Mouse (Mus musculus) midbrain, embryonic 11.5 days (tissue): ENCODE measurements around the gene Stra6l. TPM values are rescaled to one million over a fixed set of nuclear protein-coding genes. Genes with fewer than 3 reads are reported as not detected.

ENCODE experiments used
- ATAC-seq: fragments of 200-750 bp; cut with Nextera tagmentation; 2 replicates; pipeline ENCODE4 v1.8.0; 2017; ENCODE audit warnings: moderate TSS enrichment, moderate library complexity; ENCODE audit not compliant: low FRiP score
- DNase-seq: peaks from one replicate; pipeline ENCODE4 v3.0.0; 2015; ENCODE audit warnings: low spot score; ENCODE audit errors: missing footprints
- H3K27ac ChIP-seq: fragments of 300-500 bp; sonication (generic); 2 replicates; pipeline ENCODE4 v1.5.1; 2014; ENCODE audit warnings: low read depth, low read length
- H3K27me3 ChIP-seq: fragments of 300-500 bp; sonication (generic); 2 replicates; pipeline ENCODE4 v1.6.1; 2014; ENCODE audit warnings: mild to moderate bottlenecking, low read length, moderate library complexity, mixed read lengths; ENCODE audit not compliant: control insufficient read depth, insufficient read depth
- H3K36me3 ChIP-seq: fragments of 300-500 bp; sonication (generic); 2 replicates; pipeline ENCODE4 v1.6.1; 2014; ENCODE audit warnings: mild to moderate bottlenecking, low read length, moderate library complexity, mixed read lengths; ENCODE audit not compliant: control insufficient read depth, insufficient read depth
- H3K4me1 ChIP-seq: fragments of 300-500 bp; sonication (generic); 2 replicates; pipeline ENCODE4 v1.6.1; 2014; ENCODE audit warnings: low read length; ENCODE audit not compliant: control insufficient read depth, insufficient read depth
- H3K4me2 ChIP-seq: fragments of 300-500 bp; sonication (generic); 2 replicates; pipeline ENCODE4 v1.6.1; 2014; ENCODE audit warnings: mild to moderate bottlenecking, moderate library complexity
- H3K4me3 ChIP-seq: fragments of 300-500 bp; sonication (generic); 2 replicates; pipeline ENCODE4 v1.5.1; 2014; ENCODE audit warnings: low read depth, low read length
- H3K9ac ChIP-seq: fragments of 300-500 bp; sonication (generic); 2 replicates; pipeline ENCODE4 v1.6.1; 2014; ENCODE audit warnings: low read length
- H3K9me3 ChIP-seq: fragments of 300-500 bp; sonication (generic); 2 replicates; pipeline ENCODE4 v1.6.1; 2016; ENCODE audit warnings: low read length; ENCODE audit not compliant: control insufficient read depth
- WGBS: fragments of 180-500 bp; shearing (Covaris S2); extraction: QIAGEN DNeasy Blood & Tissue Kit; methylation state at CpG from one replicate; pipeline ENCODE4 v1.1.7; 2014; 5-methylcytosine and 5-hydroxymethylcytosine counted together
- polyA plus RNA-seq: library from polyadenylated mRNA; unstranded; fragments of >200 nt; fragmentation: Nextera tagmentation; extraction: Ambion mirVana; gene quantifications from 2 replicates; pipeline ENCODE4 v1.2.1, GENCODE M21; 2014

Stra6l gene
- polyA plus RNA-seq, 1 experiment from 2014 or later = 0.11 TPM

DNA sequence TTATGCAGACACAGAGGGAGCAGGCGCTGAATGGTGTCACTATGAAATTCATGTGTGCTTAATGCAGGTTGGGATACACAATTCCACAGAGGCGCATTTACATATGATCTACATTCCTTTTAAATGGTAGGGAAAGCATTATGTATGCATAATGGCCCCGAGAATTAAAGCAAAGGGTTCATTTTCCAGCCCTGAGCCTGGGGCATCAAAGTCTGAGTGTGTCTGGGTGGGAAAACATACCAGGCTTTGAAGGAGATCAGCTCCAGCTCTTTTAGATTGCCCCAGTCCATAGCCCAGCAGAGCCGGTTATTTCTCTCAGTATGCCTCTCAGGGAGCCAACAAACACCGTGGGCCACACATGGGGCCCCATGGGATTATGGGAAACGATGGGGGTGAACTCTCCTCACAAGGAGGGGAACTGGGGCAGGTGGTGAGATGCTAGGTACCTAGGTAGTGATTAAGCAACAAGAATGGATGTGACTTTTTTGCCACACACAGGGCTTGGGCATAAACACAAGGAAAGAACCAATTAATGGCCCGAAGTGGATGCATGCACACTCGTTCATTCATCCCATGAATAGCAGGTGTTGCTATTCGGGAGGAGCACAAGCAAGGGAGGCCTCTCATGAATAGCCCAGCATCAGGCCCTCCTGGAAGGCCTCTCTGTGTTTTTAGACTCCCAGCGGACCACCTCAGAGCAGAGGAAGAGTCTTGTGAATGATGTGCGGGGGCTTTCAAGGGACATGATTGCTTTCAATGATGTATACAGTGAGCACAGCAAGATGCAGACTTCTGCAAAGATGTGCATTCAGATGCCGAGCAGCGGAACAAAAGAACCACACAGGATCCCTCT is 18.3 kb upstream of the Stra6l start:
- Histone ChIP-seq H3K4me2 (no peak overlapping the region), H3K27ac (peak overlapping the region; percentile 52), H3K36me3 (no peaks in the 10 kb centered on the region), H3K4me3 (no peak overlapping the region), H3K4me1 (peaks cover 23% of the 10 kb centered on the region), H3K9ac (no peak overlapping the region; the same call in 1 of the 2 replicates), H3K27me3 (peaks cover 33% of the 10 kb centered on the region), H3K9me3 (no peaks in the 10 kb centered on the region)
- ATAC-seq = 0 out of 2 replicates have a peak, but pooled peaks have one; percentile 33
- 38% methylated on average over 13 of the region's 13 CpGs for WGBS
- peak; percentile 85 for DNase-seq

DNA sequence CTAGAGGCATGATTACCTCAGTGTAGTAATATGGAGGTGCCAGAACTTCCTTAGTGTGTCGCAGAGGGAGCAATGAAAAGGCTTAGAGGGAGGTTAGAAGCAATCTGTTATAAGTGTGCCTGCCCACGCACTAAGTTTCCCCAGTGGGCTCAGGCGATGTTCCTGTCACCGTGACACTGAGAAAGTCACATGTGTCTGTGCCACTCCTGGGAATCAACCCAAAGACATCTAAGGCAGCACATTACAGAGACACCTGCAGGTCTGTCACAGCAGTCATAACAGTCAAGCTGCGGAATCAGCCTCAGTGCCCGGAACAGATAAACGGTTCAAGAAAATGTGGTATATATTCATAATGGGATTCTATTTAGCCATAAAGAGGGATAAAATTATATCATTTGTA is 16.5 kb upstream of the Stra6l start:
- DNase-seq (no peak), ATAC-seq (no peak)
- Histone ChIP-seq H3K9me3 (no peaks in the 10 kb centered on the region), H3K27me3 (peaks cover 16% of the 10 kb centered on the region), H3K4me3 (no peak overlapping the region), H3K27ac (no peak overlapping the region), H3K4me1 (peaks cover 15% of the 10 kb centered on the region), H3K36me3 (no peaks in the 10 kb centered on the region), H3K9ac (no peak overlapping the region), H3K4me2 (no peak overlapping the region)
- 86% methylated on average over 7 of the region's 7 CpGs for WGBS

DNA sequence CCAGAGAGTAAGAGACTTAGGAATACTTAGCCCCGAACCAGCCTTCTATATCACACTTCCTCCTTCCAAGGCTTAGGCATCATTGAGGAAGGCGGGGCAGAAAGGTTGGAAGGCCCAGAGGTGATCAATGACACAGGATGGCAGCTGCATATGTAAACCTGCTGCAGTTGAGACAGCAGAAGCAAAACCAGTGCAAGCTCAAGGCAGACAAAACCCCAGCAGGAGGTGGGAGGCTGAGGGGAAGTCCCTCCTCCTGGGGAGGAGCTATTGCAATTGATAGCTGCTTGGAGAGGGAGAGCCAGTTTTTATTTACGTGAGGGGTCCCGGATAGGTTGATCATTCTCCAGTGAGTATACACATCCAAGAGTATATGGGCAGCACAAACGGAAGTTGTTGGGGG is 15.0 kb upstream of the Stra6l start:
- Histone ChIP-seq H3K27ac (no peak overlapping the region), H3K27me3 (peaks cover 3% of the 10 kb centered on the region; the same call in 1 of the 2 replicates), H3K36me3 (no peaks in the 10 kb centered on the region), H3K4me3 (no peak overlapping the region), H3K4me1 (peaks cover 13% of the 10 kb centered on the region), H3K4me2 (no peak overlapping the region), H3K9me3 (no peaks in the 10 kb centered on the region), H3K9ac (no peak overlapping the region)
- 46% methylated on average over 5 of the region's 5 CpGs for WGBS
- ATAC-seq (no peak), DNase-seq (no peak)

DNA sequence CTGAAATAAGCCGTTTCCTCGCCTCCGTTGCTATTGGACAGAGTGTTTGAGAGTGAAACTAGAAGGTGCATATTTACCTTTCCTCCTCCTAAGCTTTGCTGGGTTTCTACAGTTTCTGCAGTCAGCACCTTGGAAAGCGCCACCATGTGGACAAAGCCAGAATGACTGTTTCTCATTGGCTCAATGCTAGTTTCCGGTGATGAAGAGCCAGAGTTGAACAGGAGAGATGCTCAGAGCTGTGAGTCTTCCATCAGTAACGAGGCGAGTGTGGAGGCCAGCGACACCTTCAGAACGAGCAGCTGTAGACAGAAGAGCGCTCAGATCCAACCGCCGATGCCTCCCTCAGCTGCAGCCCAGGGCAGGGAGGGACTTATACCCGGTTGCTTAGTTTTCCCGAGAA is 4.1 kb upstream of the Stra6l start:
- Histone ChIP-seq H3K4me3 (no peak overlapping the region), H3K9ac (no peak overlapping the region), H3K4me1 (peaks cover under 1% of the 10 kb centered on the region; the same call in 1 of the 2 replicates), H3K27me3 (no peaks in the 10 kb centered on the region; the same call in 1 of the 2 replicates), H3K4me2 (no peak overlapping the region), H3K27ac (no peak overlapping the region), H3K9me3 (no peaks in the 10 kb centered on the region), H3K36me3 (no peaks in the 10 kb centered on the region)
- DNase-seq (peak; percentile 95), ATAC-seq (no peak)
- 45% methylated on average over 14 of the region's 14 CpGs for WGBS

DNA sequence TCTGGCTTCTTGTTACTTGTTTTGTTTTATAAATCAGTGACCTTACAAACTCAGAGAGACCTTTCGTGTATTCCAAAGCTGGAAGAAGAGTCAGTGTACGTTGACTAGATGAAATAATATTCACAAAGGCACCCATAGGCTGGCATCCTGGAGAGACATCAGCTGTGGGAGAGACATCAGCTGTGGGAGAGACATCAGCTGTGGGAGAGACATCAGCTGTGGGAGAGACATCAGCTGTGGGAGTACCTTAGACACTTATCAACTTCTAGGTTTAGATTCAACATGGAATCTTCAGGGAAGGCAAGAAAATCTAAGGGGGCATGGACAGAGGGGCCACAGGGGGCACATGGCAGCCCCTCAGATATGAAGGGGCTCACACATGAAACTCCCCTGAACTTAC is 2.2 kb upstream of the Stra6l start:
- Histone ChIP-seq H3K4me1 (peaks cover 5% of the 10 kb centered on the region; the same call in 1 of the 2 replicates), H3K9ac (no peak overlapping the region), H3K4me2 (no peak overlapping the region), H3K36me3 (no peaks in the 10 kb centered on the region), H3K27ac (no peak overlapping the region), H3K4me3 (no peak overlapping the region), H3K9me3 (no peaks in the 10 kb centered on the region), H3K27me3 (peaks cover 3% of the 10 kb centered on the region; the same call in 1 of the 2 replicates)
- WGBS = 93% methylated on average over 2 of the region's 2 CpGs
- ATAC-seq = no peak
- DNase-seq = no peak

DNA sequence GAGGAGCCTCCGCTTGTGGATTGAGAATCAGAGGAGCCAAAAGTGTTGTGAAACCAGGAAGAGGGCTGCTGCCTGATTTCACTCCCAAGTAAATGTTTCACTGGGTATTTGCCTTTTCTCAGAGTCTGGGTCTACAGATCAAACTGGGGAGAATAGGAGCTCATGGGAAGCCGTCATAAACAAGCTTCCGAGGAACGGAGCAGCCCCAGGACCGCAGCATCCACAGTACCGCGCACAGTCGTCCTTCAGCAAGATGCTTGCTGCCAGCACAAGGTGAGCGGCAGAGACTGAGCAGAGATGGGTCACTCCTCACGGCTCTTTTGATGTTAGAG is 327 bp downstream of the Stra6l start:
- 47% methylated on average over 10 of the region's 10 CpGs for WGBS
- H3K4me2 ChIP-seq = no peak overlapping the region
- peaks cover 3% of the 10 kb centered on the region; the same call in 1 of the 2 replicates for H3K27me3 ChIP-seq
- no peaks in the 10 kb centered on the region for H3K9me3 ChIP-seq
- no peaks in the 10 kb centered on the region for H3K36me3 ChIP-seq
- H3K9ac ChIP-seq = no peak overlapping the region
- ATAC-seq (no peak), DNase-seq (peak; percentile 83)
- peaks cover 5% of the 10 kb centered on the region; the same call in 1 of the 2 replicates for H3K4me1 ChIP-seq
- H3K27ac ChIP-seq = no peak overlapping the region
- no peak overlapping the region for H3K4me3 ChIP-seq

DNA sequence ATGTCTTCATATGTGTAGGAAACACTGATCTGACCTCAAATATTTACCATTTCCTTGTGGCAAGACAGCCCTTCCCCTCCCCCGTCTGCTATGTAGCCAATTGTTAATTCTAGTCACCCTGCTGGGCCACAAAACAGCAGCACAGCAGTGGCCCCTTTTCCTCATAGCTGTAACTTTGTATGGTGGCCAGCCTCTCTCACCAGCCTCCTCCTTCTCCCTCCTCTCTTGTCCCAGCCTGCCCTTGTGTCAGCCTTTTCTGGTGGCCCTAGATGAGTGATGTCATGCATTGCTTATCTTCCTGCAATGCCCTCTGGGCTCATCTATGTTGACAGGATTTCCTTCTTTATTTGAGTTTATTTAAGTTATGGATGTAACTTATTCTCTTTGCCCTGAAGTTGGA is 955 bp downstream of the Stra6l start:
- Histone ChIP-seq H3K4me2 (no peak overlapping the region), H3K27ac (no peak overlapping the region), H3K36me3 (no peaks in the 10 kb centered on the region), H3K27me3 (peaks cover 3% of the 10 kb centered on the region; the same call in 1 of the 2 replicates), H3K4me1 (peaks cover 5% of the 10 kb centered on the region; the same call in 1 of the 2 replicates), H3K9me3 (no peaks in the 10 kb centered on the region), H3K9ac (no peak overlapping the region), H3K4me3 (no peak overlapping the region)
- DNase-seq (no peak), ATAC-seq (no peak)
- 48% methylated on average over 1 of the region's 1 CpGs for WGBS

DNA sequence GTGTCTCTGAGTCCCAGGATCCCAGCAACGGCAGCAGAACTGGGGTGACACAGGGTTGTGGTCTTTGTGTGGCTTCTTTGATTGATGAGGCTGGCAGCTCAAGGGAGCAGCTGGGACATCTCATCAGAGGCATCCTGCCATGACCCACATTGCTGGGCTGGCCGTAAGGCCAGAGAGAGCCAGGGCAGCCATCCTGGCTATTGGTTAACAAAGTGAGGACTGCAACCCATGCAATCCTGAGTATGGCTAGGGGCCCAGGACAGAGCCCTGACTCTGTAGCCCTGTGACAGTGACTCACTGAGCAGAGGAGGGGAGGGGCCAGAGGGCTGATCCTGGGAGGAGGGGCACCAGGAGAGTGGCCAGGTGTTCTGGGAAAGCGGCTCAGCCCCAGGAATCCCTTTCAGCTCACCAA is 3.2 kb downstream of the Stra6l start:
- no peak overlapping the region for H3K9ac ChIP-seq
- H3K27me3 ChIP-seq = peaks cover 3% of the 10 kb centered on the region; the same call in 1 of the 2 replicates
- WGBS = 52% methylated on average over 3 of the region's 3 CpGs
- no peak for DNase-seq
- no peaks in the 10 kb centered on the region for H3K36me3 ChIP-seq
- ATAC-seq = 0 out of 2 replicates have a peak, but pooled peaks have one; percentile 55
- no peak overlapping the region for H3K4me2 ChIP-seq
- H3K4me3 ChIP-seq = no peak overlapping the region
- H3K4me1 ChIP-seq = peaks cover 5% of the 10 kb centered on the region; the same call in 1 of the 2 replicates
- no peaks in the 10 kb centered on the region for H3K9me3 ChIP-seq
- H3K27ac ChIP-seq = no peak overlapping the region

DNA sequence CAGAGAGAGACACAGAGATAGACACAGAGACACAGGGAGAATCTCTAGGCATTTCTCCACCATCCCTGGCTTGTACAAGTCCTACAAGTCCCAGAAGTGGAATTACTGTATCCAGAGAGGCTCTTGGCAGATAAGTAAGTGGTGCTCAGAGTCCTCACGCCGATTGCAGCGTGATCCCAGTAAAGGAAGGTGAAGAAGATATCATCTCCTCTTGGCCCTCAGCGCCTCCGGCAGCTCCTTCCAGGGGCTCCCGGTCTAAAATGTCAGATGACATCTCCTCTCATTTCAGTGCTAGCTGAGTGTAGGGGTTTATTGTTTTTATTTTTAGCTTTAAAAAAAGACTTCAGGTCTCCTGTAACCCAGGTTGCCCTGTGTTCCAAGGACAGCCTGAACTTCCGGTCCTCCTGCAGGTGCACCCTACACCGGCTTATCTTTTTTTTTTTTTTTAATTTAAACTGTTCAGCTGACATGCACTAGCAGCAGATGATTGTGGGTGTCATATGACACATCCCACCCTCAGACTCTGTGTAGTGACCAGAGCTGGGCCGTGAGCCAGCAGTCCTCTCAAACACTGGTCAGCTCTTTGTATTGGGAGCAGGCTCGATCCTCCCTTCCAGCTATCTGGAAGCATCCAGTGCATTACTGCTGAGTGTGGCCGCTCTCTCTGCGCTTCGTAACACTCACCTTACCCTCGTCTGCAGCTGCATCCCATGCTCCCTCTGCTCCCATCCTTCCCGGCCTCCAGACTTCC is 5.2 kb downstream of the Stra6l start:
- peaks cover 3% of the 10 kb centered on the region; the same call in 1 of the 2 replicates for H3K27me3 ChIP-seq
- H3K4me3 ChIP-seq = no peak overlapping the region
- H3K4me2 ChIP-seq = no peak overlapping the region
- no peak overlapping the region for H3K27ac ChIP-seq
- H3K36me3 ChIP-seq = no peaks in the 10 kb centered on the region
- DNase-seq (no peak), ATAC-seq (no peak)
- H3K9ac ChIP-seq = no peak overlapping the region
- peaks cover 5% of the 10 kb centered on the region; the same call in 1 of the 2 replicates for H3K4me1 ChIP-seq
- no peaks in the 10 kb centered on the region for H3K9me3 ChIP-seq
- 85% methylated on average over 15 of the region's 15 CpGs for WGBS
